Mouse (Mus musculus) ovary, adult 18-20 months (tissue): ENCODE measurements at regions not wholly inside any gene's neighbourhood (a gene's known extent, or its start where the extent isn't known, plus 50 kb on each side); places are given as distances from the start of the nearest gene placed in this dataset.
A peak's percentile ranks its signal among the peaks of the same experiment; 100 is the strongest.

Source experiments
- DNase-seq: peaks from one replicate; pipeline ENCODE4 v3.0.0; 2022; ENCODE audit warnings: low spot score, mixed read lengths

DNA sequence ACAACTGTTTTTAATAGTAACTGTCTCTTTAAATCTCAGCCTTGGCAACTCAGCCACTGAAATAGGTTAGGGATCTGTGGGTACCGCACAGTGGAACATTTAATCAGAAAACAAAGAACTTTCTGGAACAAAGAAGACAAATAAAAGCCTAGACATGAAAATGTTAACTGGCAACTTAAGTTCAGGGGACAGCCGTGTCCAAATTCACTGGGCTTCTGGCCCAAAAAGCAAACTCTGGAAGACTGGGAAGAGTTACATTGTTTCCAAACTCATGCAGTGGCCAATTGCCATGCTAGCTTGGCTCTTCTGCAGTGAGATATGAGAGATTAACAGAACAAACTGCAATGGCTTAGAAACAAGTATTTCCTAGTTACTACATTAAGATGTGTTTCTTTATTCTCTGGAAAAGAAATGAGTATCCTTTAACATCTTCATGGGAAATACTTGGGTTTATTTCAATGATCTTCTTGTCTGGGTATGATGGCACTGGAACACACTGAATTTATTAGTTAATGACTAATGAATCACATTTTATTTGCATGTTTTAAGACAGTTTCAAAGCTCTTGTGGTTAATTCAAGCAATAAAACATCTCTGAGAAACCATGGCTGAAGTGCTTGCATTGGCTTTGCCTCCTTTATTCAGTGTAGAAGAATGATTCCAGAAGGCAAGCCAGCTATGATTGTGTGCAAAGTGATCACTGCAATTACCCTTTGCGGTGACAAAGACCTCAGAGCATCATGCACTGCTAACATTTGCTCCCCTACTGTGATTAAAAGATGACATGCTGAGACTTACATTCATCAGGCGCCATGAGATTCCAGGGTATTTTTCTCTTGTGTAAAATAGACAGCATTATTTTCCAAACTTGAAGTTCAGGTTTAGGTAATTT is 259.2 kb upstream of the Tbl1xr1 start:
- DNase-seq, result peak; percentile 14

DNA sequence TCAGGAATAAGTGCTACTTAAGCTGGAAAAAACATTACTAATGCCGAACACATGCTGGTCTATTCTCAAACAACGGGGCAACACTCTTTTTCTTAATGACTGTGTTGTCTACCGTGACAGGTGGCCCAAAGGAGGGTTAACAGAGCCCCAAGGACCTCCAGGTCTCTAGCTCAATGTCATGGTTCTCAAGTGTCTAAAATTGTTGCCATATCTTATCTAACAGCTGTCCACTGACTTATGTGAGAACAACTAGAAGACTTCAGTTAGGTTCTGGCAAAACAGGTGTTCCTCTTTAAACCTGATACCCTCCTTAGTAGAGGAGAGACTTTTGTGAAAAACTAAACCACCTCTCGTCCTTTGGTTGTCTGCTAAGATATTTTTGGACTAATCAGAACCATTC is 257.4 kb upstream of the Tbl1xr1 start:
- no peak for DNase-seq

DNA sequence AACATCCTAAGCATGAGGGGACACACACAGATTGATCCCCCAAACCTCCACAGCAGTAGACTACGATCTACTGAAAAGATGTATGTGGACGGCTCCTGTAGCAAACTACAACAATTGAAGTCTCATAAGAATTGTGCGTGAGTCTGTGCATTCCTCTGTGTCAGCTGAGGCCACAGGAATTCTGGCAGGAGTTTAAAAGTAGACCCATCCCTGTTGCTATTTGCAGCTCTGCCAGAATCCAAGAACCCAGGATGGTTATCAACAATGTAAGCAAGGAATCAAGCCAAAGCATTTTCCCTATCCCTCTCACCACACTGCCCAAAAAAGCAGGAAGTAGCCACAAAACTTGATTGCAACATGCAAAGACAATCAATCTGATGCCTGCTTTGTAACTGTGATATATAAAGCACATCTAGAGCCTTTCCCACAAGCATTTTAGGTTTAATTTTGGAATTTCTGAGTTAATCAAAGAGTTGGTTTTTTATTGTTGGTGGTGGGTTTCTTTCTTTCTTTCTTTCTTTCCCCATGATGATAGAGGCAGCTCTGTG is 256.3 kb upstream of the Tbl1xr1 start:
- DNase-seq, result peak; percentile 9

DNA sequence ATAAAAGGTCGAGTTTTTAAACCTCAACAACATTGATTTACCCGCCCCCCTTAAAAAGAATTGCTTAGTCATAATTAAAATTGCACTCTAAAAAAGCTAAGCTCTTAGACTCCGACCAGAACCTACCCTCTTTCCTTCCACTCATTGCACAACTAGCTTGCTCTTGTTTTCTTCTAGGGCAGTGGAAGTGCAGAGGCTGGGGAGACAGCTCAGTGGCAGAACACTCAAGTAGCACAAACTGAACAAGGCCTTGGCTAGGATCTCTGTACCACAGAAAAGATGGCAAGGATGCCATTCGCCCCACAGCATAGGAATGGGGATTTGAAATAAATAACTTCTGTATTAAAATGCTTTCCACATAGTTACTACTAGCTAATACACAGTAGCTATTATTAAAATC is 253.8 kb upstream of the Tbl1xr1 start:
- DNase-seq, result no peak

DNA sequence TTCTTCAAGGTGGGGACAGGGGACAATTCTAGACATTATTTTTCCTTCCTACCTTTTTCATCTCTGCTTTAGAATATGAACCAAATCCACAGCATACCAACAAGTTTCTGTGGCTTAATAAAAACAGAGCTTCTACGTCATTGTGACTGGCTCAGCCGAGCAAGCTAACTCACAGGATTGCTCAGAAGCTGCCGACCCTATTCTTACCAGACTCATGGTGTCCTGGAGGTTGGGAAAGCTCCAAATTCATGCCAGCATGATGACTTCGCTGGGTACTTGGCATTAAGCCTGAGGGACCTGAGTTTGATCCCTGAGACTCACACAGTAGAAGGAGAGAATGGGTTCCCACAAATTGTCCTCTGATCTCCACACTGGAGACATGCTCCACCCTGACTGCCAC is 253.1 kb upstream of the Tbl1xr1 start:
- DNase-seq, result no peak

DNA sequence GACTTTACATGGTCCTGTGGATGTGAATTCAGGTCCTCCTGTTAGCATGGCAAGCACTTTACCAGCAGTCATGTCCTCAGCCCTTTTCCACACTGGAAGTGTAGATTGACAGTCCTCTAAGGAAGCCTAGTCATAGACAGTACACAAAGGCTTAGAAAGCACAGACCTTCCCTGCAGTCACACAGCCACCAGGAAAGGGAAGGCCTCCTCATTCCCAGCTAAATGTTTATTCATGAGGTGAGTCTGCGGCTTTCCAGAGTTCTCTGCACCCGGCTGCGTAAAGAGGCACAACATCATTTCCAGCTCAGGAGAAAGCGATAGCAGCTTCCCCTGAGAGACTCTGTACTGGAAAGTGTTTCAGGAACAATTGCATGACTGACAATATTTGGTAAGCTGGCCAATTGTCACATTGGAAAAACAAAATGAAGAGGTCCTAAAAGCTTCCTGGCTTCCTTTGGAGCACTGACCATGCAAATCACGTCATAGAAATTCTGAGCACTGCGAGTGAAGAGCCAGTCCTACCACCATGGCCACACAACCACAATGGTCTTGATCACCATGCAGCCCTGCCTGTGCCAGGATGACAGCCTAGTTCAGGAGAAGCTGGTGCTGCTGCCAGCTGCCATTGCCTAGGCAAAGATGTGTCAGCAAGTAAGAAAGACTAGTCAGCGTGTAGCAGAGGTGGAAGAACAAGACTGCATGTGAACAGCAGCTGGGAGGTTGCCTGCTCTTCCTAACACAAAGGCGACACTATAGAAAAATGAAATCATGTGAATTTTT is 252.2 kb upstream of the Tbl1xr1 start:
- DNase-seq, result no peak

DNA sequence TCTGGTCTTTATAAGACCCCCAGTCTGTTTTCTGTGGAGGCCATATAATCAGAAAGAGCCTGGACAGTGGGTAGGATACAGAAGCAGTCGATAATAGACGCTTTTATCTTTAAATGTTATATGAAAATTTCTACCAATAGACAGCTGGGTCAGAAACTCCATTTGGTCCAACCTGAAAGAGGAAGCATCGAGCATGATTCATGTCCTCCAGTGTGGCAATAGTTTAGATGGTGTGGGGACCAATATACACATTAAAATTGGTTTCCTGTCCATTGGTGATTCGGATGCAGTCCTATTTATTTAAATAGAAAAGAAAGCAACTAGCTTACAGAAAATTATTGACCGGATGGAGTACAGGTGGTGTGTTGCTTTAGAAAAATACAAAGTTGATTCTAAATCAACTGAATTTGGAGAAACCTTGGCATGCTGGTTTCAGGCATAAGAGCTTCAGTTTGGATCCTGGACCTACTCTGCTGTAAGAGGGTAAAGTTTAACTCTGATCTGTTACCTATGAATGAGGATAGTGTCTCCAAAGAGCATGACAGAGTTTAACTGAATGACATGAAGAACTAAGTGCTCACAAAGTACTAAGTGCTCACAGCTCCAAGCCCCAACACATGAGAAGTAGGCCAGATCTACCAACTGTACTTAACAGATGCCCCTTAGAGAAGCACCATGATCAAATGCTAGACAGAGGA is 251.4 kb upstream of the Tbl1xr1 start:
- DNase-seq, result no peak

DNA sequence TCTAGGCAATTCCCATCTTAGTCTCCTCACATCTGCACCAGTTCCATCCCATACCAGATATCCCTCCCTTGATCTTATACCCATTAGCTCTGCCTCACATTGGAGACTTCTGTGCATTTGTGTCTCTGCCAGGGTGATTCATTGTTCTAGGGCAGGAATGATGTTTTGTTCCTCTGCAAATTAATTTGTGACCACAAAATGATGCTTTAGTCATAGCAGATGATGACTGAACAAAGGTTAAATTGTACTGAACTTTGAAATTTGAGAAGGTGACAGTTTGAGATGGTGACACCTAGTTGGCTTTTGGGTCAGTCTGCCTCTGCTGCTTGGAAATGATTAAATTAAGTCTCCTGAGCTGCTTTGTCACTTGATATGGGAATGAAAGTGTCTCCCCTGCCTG is 248.8 kb upstream of the Tbl1xr1 start:
- no peak for DNase-seq

DNA sequence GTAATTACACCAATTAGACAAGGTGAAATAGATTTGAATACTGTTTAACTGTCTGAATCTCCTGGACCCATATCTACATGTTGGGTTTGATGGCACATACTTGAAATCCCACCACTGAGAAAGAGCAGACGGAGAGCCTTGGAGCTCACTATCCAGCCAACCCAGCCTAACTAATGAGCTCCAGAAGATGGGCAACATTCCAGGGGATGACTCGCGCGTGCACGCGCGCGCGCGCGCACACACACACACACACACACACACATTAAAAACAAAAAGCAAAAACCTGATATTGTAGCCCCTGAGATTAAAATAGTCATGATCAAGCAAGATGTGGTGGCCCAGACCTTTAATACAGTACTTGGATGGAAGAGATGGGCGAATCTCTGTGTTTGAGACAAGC is 243.3 kb upstream of the Tbl1xr1 start:
- DNase-seq, result no peak

DNA sequence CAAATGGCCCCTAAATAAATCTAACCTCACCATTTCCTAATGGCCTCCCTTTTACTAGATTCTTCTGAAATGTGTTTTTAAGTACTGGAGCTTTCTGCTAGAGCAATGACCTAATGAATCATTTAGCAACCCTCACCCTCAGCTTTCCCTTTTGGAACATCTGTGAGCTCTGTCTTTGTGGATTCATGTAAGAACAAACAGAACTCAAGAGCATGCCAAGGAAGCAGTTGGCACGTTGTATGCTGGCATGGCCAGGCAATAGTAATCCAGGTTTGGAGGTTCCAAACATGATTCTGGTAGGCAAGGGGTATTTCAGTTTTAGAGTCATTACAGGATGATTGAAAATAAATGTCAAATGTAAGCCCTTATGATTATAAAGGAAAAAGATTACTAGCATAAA is 240.9 kb upstream of the Tbl1xr1 start:
- DNase-seq, result no peak

DNA sequence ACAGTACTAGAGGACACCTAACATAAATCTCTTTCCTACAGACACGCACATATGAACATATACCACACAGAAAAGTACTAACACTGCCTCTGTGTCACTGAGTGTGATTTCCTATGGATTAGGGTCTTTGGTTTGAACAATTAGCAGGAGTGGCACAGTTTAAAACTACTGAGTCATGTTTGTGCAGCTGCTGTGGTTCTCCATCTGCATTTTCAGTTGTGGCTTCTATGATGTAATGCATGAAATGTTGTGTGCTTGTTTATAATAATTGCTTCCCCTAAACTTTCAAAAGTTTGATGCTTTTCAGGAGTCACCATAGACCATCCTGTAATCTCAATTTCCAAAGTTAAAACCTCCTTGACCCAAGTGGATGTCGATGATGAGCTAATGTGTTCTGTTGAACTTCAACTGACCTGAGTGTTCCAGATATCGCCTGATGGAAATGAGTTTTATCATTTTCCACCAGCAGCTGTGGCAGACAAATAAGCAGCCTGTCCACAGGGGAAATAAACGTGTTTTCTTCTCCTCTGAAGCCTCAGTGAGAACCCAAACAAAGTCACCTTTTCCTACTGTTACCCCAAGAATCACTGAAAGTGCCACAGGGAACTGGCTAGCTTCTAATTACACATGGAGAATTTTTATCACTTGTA is 239.0 kb upstream of the Tbl1xr1 start:
- DNase-seq, result no peak

DNA sequence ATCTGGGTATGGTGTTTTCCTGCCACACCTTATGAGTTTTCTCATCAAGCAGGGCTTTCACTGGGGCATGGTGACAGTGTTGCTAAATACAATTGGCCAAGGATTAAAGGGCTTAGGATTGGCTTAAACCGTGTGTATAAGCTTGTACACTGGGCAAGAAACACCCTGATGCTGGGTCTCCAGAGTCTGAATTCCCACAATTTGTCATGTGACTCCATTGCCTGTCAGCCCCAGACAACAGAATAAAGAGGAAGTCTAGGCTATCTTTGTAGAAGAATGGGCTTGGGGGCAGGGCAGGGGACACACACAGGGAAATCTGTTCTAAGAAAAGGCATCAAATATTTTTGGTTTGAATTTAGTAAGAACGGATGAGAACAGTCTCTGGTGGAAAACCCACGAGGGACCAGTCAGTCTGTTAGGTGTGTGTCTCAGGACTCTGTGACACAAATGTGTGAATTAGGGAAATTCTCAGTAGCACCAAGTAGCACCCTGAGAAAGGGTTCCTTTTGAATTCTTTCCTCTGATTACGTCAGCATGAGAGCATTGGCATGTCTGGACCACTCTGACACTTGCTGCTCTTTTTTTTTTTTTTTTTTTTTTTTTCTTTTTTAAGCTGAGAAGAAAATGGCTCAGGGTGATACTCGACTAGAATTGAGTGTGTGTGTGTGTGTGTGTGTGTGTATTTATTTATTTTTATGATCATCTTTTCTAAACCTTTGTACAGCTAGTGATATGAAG is 235.5 kb upstream of the Tbl1xr1 start:
- no peak for DNase-seq

DNA sequence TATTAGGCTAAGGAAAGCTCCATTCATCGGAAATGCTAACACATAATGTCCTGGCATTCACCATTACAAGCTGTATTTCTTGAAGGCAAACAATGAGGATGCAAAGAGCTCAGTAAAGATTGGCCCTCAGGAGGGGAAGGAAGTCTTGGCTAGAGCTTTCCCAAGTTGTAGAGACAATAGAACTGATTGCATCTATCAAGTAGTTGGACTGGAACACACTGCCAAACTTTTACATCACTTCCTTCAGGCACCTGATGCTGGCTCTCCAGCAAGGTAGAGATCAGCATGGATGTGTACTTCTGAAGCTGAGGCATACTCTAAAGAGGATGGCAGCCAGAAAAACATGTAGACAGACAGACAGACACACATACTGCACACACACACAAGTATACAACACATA is 234.9 kb upstream of the Tbl1xr1 start:
- no peak for DNase-seq

DNA sequence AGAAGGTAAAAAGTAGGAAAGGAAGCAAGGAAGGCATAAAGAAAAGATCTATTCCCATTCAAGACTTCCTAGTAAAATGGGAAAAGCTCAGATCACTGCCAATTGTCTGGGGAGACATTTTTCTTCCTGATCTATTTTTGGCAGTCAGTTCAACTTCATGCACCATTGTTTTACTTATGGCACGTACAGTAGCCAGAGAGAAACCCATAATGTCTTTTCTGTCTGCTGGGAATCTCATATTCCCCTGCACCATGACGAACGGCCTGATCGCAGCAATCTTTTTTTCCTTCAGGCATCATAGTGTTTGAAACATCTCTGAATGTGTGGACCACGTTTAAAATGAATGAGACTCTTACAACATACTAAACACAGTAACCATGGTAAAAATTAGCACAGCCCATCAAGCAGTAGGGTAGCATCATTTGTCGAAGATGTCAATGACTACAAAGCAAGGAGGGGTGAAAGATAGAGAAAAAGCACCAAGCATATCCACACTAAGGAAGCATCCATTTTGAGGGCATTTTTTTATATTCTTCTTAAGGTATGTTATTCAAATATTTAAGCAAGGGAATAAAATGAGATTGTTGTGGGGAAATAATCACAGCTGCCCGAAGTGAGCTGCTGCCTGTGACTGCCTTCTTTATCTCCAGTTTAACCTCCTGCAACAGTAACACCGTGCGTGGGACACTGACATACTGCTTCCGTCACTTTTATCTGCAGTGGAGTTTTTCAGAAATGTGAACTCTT is 233.7 kb upstream of the Tbl1xr1 start:
- DNase-seq, result no peak

DNA sequence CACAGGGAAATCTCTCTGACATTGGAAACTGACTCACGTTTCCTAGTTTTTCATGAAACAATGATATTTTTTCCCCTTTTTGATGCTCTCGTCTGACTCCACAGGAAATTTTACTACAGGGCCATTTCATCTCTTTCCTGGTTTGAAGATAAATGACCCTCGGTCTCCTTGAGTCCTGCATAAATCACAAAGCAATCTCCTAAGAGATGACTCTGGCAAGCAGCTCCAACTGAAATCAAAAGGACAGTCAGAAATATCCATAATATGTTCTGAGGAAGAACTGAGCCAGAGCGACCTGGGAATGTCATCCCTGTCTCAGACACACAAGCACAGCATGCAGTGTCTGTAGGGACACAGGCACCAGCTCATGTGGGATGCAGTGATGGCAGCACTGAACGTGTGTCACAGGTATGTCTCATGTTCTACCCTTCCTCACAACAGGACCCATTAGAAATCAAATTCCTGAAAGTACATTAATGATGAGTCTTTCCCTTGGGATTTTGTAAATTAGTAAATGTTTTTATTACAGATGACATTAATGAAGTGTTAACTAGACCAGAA is 233.1 kb upstream of the Tbl1xr1 start:
- DNase-seq, result no peak

DNA sequence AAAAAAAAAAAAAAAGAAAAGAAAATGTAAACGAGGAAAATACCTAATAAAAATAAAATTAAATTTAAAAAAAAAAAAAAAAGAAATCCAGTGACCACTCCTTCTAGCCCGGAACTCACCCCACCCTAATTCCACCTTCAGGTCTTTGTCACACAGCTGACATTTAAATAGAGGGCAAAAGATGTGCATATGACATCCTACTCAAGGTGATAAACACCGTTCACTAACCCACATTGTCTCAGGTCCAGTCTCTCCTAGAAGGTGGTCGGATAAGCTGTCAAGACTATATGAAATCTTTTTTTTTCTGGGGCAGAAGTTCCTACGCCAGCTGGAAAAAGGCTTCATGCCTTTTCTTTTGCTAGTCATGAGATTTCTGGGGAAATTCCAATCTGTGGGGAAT is 226.6 kb upstream of the Tbl1xr1 start:
- DNase-seq, result no peak

DNA sequence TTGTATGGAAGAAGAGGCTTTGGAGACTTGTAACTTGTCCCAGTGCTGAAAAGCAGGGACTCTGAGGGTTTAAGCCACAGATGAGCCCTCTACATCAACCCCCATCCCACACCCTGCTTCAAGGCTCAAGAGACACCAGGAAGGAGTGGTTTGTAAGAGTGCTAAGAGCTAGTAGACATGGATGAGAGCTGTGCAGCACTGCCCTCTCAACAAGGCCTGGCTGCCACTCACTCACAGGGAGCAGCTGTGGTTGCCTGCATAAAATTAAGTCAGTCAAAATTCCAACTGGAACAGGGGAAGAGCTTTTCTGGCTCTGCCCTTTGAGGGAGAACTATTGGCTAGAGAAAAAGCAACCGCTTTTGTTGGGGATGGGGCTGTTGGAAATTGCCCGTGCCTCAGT is 225.5 kb upstream of the Tbl1xr1 start:
- no peak for DNase-seq

DNA sequence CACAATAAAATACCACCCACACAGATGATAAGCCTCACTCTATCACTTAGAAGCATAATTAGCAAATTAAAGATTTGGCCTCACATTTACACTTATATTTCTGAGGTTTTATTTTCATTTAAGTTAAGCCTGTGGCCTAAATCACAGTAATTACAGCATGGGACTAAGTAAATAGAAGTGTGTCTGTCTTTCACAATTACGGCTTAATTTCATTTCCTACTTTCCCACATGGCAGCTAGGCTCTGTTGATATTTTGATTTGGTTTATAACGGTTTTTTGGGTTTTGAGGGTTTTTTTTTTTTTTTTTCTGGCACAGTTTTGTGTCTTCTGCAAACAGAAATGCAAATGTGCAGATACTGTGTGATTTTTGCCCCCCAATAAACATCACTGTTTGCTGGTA is 222.1 kb upstream of the Tbl1xr1 start:
- DNase-seq, result no peak

DNA sequence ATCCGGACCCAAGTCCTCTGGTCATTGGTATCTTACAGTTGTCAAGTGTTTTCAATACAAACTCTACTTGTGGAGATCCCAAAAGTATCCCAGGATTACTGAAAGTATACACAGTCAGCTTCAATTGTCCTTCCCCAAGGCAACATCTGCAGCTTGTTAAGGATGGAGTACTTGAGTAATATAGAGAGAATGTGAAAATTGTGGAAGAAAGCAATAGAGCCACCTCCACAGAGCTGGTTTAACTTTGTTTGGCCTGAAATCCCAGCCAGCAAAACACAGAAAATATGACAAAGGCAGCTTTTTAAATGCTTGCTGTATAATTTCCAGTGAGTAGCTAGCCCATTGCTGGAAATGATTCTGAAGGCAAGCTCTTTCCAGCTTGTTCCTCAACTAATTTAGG is 217.0 kb upstream of the Tbl1xr1 start:
- no peak for DNase-seq

DNA sequence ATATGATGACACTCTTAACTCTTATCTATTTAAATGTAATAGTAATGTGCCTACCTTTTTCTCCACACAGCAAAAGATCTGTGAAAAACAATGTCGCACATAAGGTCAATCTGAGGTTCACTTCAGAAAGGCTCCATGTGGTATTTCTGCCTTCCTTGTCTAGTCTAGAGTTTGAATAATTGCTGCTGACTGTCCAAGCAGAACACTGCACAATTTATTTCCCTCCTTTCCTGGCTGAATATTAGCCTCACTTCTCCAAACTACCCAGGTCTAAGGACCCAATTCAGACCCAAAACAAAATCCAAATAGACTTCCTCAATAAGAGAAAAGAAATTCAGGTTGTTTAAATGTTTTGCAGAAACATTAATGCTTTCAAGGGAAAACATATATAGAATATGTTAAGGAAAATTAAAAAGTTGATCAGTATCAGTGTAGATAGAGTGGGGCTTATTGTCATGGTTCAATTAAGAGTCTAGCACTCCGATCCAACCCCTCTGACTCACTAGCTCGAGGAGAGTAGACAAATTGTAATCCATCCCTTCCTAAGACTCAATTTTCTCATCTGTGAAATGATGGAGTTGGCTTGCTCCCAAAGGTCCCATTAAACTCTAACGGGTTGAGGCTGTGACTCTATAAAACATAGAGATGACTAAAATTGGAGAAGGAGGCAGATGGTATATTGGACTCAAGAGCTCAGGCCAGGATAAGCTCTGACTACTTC is 215.4 kb upstream of the Tbl1xr1 start:
- no peak for DNase-seq
